Mouse (Mus musculus) cerebellum, postnatal 10 days (tissue): ENCODE measurements around the gene Ccdc126.
"Not testable (repeated sequence)": the region's sequence is repeated elsewhere in the genome, so short reads cannot be mapped to it uniquely, and the experiment has no call there.

Experiments
- DNase-seq, 2 experiments: peaks; one replicate each; pipeline ENCODE4 v3.0.0; 2021; ENCODE audit warnings: mixed read lengths in 2 of 2

The Ccdc126 gene

GRCm38 (mm10) chr6:49318966-49319594, at the start of gene Ccdc126:
TSS of gene Ccdc126 (plus strand) at chr6:49319274.
- DNase-seq = peak; percentile 99

- peak in 1 of 2 experiments; percentile 16 for DNase-seq
Observed at GRCm38 (mm10) chr6:49269923-49270322, 49.2 kb upstream of the Ccdc126 start.

- DNase-seq = no peak
Observed at GRCm38 (mm10) chr6:49271815-49272214, 47.3 kb upstream of the Ccdc126 start.

- no peak for DNase-seq
Observed at GRCm38 (mm10) chr6:49272863-49273262, 46.2 kb upstream of the Ccdc126 start.

- DNase-seq = no peak
Observed at GRCm38 (mm10) chr6:49273934-49274333, 45.1 kb upstream of the Ccdc126 start.

- DNase-seq = no peak
Observed at GRCm38 (mm10) chr6:49274416-49275091, 44.5 kb upstream of the Ccdc126 start.

GRCm38 (mm10) chr6:49275296-49275695, 43.8 kb upstream of the Ccdc126 start:
- no peak for DNase-seq

- no peak for DNase-seq
Observed at GRCm38 (mm10) chr6:49280942-49281341, 38.1 kb upstream of the Ccdc126 start.

- peak; percentile 88 to 92 for DNase-seq
Observed at GRCm38 (mm10) chr6:49282122-49282521, 37.0 kb upstream of the Ccdc126 start.

GRCm38 (mm10) chr6:49298286-49298685, 20.8 kb upstream of the Ccdc126 start:
- no peak for DNase-seq

- DNase-seq = not testable (repeated sequence)
Observed at GRCm38 (mm10) chr6:49314821-49315220, 4.3 kb upstream of the Ccdc126 start.

- DNase-seq = peak; percentile 12 to 73
Observed at GRCm38 (mm10) chr6:49319595-49320315, 681 bp downstream of the Ccdc126 start.

GRCm38 (mm10) chr6:49321341-49321740, 2.3 kb downstream of the Ccdc126 start:
- DNase-seq = no peak

GRCm38 (mm10) chr6:49322056-49322455, 3.0 kb downstream of the Ccdc126 start:
- DNase-seq = no peak

GRCm38 (mm10) chr6:49322986-49323385, 3.9 kb downstream of the Ccdc126 start:
- DNase-seq = no peak

GRCm38 (mm10) chr6:49324528-49324927, 5.5 kb downstream of the Ccdc126 start:
- DNase-seq = no peak

GRCm38 (mm10) chr6:49325294-49325693, 6.2 kb downstream of the Ccdc126 start:
- DNase-seq = no peak

- DNase-seq = no peak
Observed at GRCm38 (mm10) chr6:49326846-49327245, 7.8 kb downstream of the Ccdc126 start.

GRCm38 (mm10) chr6:49331369-49332059, 12.4 kb downstream of the Ccdc126 start:
- DNase-seq = no peak

- no peak for DNase-seq
Observed at GRCm38 (mm10) chr6:49332060-49332370, 12.9 kb downstream of the Ccdc126 start.

GRCm38 (mm10) chr6:49338566-49338965, 19.5 kb downstream of the Ccdc126 start:
- peak; percentile 49 to 62 for DNase-seq

- no peak for DNase-seq
Observed at GRCm38 (mm10) chr6:49339145-49339544, 20.1 kb downstream of the Ccdc126 start.

- no peak for DNase-seq
Observed at GRCm38 (mm10) chr6:49343737-49344469, 24.8 kb downstream of the Ccdc126 start.
